Comparison of ENCODE assay signal across 22 mouse cellular contexts in genomic region chr14:77239360-77239759, GRCm38 (mm10).
DNase-seq lines count a peak whose midpoint lies in the region; ATAC-seq and TF ChIP-seq lines count a peak whose summit lies in the region.
"Had no signal": no experiment of that assay in that cellular context is flagged by ENCODE, and none has a peak within 500 bp of the region (broad histone marks: within the 10 kb centered on the region; RNA-seq: fewer than 3 reads in every experiment).

No protein-coding gene starts in this region.

- H3K9me3 ChIP-seq in forebrain, embryonic 15.5 days, result no peaks in the 10 kb centered on the region
- H3K9me3 ChIP-seq in forebrain, embryonic 10.5 days, result no peaks in the 10 kb centered on the region
- H3K9me3 ChIP-seq in kidney, postnatal 0 days (replicated peaks; ENCODE audit: low read length), result no peaks in the 10 kb centered on the region
- H3K9me3 ChIP-seq: heart, embryonic 15.5 days; hindbrain, embryonic 15.5 days; limb, embryonic 12.5 days; midbrain, embryonic 13.5 days; neural tube, embryonic 12.5 days had no signal

- H3K27ac ChIP-seq in forebrain, embryonic 15.5 days (replicated peaks), result peak overlapping the region; percentile 70
- no peak overlapping the region for H3K27ac ChIP-seq in forebrain, embryonic 10.5 days
- no peak overlapping the region for H3K27ac ChIP-seq in kidney, postnatal 0 days
- H3K27ac ChIP-seq: heart, embryonic 15.5 days; hindbrain, embryonic 15.5 days; limb, embryonic 12.5 days; midbrain, embryonic 13.5 days; neural tube, embryonic 12.5 days had no signal

- TF ChIP-seq POLR2A in brain, embryonic 14.5 days (IDR thresholded peaks at IDR 0.05; ENCODE audit: borderline replicate concordance, extremely low read depth, insufficient read depth, insufficient read length, poor library complexity, severe bottlenecking), result no peak

- TF ChIP-seq CTCF in kidney, postnatal 0 days (IDR thresholded peaks at IDR 0.05; ENCODE audit: low read depth), result no peak
- TF ChIP-seq CTCF in brain, embryonic 14.5 days (IDR thresholded peaks at IDR 0.05; ENCODE audit: borderline replicate concordance, extremely low read depth, insufficient read depth, insufficient read length), result no peak

- H3K9ac ChIP-seq in forebrain, embryonic 15.5 days (replicated peaks), result no peak overlapping the region
- H3K9ac ChIP-seq in kidney, postnatal 0 days (ENCODE audit: low read depth, low read length), result no peak overlapping the region
- H3K9ac ChIP-seq: heart, embryonic 15.5 days; hindbrain, embryonic 15.5 days; limb, embryonic 12.5 days; liver, postnatal 0 days; midbrain, embryonic 13.5 days; neural tube, embryonic 12.5 days had no signal

- no peak overlapping the region for H3K4me2 ChIP-seq in forebrain, embryonic 15.5 days (replicated peaks)
- H3K4me2 ChIP-seq in kidney, postnatal 0 days (ENCODE audit: low read length), result no peak overlapping the region
- H3K4me2 ChIP-seq: heart, embryonic 15.5 days; hindbrain, embryonic 15.5 days; limb, embryonic 12.5 days; liver, embryonic 11.5 days; midbrain, embryonic 13.5 days; neural tube, embryonic 12.5 days had no signal

- no peak for ATAC-seq in forebrain, embryonic 15.5 days (replicated peaks)
- ATAC-seq in kidney, postnatal 0 days (replicated peaks; ENCODE audit: low FRiP score, low read depth), result no peak
- ATAC-seq: liver, postnatal 0 days had no signal

- H3K4me1 ChIP-seq in forebrain, embryonic 15.5 days, result peaks cover 9% of the 10 kb centered on the region
- peaks cover 4% of the 10 kb centered on the region; the same call in 1 of the 2 replicates for H3K4me1 ChIP-seq in forebrain, embryonic 10.5 days
- H3K4me1 ChIP-seq in kidney, postnatal 0 days (replicated peaks; ENCODE audit: insufficient read depth, low read length), result no peaks in the 10 kb centered on the region
- H3K4me1 ChIP-seq: heart, embryonic 15.5 days; limb, embryonic 12.5 days; neural tube, embryonic 12.5 days had no signal

- WGBS in forebrain, embryonic 15.5 days, result 29% methylated on average over 4 of the region's 4 CpGs
- WGBS in forebrain, embryonic 10.5 days, result 60% methylated on average over 4 of the region's 4 CpGs
- WGBS in kidney, postnatal 0 days, result 20% methylated on average over 4 of the region's 4 CpGs

- H3K36me3 ChIP-seq in forebrain, embryonic 15.5 days, result no peaks in the 10 kb centered on the region
- no peaks in the 10 kb centered on the region for H3K36me3 ChIP-seq in forebrain, embryonic 10.5 days (replicated peaks)
- no peaks in the 10 kb centered on the region for H3K36me3 ChIP-seq in kidney, postnatal 0 days (ENCODE audit: insufficient read depth, low read length)
- H3K36me3 ChIP-seq: heart, embryonic 15.5 days; hindbrain, embryonic 15.5 days; limb, embryonic 12.5 days; midbrain, embryonic 13.5 days; neural tube, embryonic 12.5 days had no signal

- DNase-seq in forebrain, embryonic 10.5 days (ENCODE audit: extremely low spot score, low spot score), result no peak
- peak; percentile 61 for DNase-seq in kidney, postnatal 0 days (ENCODE audit: low spot score)
- DNase-seq in kidney, adult 9 months, result no peak
- peak; percentile 8 for DNase-seq in 416B (ENCODE audit: low read depth)
- DNase-seq in brain, embryonic 14.5 days (ENCODE audit: low read depth), result peak; percentile 8
- no peak for DNase-seq in B cell, adult 2 months
- DNase-seq in thymus, postnatal 10 days (ENCODE audit: low spot score in 2 of 2), result no peak
- DNase-seq: adrenal gland, postnatal 10 days; cerebellum, adult 8-10 months; cerebellum, postnatal 36 days; gastrocnemius, postnatal 36 days; heart, postnatal 4 days; liver, postnatal 0 days; lung, postnatal 10 days; right cerebral cortex, postnatal 14 days had no signal

- H3K4me3 ChIP-seq in forebrain, embryonic 15.5 days, result no peak overlapping the region
- no peak overlapping the region for H3K4me3 ChIP-seq in forebrain, embryonic 10.5 days
- no peak overlapping the region for H3K4me3 ChIP-seq in kidney, postnatal 0 days (replicated peaks; ENCODE audit: low read depth, low read length)
- H3K4me3 ChIP-seq: heart, embryonic 15.5 days; hindbrain, embryonic 15.5 days; limb, embryonic 12.5 days; midbrain, embryonic 13.5 days; neural tube, embryonic 12.5 days had no signal

- H3K27me3 ChIP-seq in forebrain, embryonic 15.5 days, result no peaks in the 10 kb centered on the region
- no peaks in the 10 kb centered on the region for H3K27me3 ChIP-seq in forebrain, embryonic 10.5 days (ENCODE audit: poor library complexity, severe bottlenecking)
- H3K27me3 ChIP-seq in kidney, postnatal 0 days (ENCODE audit: insufficient read depth, low read length), result no peaks in the 10 kb centered on the region
- H3K27me3 ChIP-seq: heart, embryonic 15.5 days; hindbrain, embryonic 15.5 days; limb, embryonic 12.5 days; midbrain, embryonic 13.5 days; neural tube, embryonic 12.5 days had no signal

Comparison
In these comparisons a context has a peak if more than half of its experiments do, and no peak if none do; other contexts are left out.
1. DNase-seq: peak in kidney, postnatal 0 days (single experiment), 416B (single experiment) and brain, embryonic 14.5 days (single experiment); none in forebrain, embryonic 10.5 days (single experiment), kidney, adult 9 months (single experiment), B cell, adult 2 months (0 of 2) and thymus, postnatal 10 days (0 of 2).